Mouse (Mus musculus): ENCODE measurements around the gene Hmga2. TPM values are rescaled to one million over a fixed set of nuclear protein-coding genes. Genes with fewer than 3 reads are reported as not detected.

The Hmga2 gene
- total RNA-seq, 4 experiments from 2014 or later: not detected

GRCm38 (mm10) chr10:120473218-120473617 lies 3.1 kb downstream of the Hmga2 start:
- no peak for DNase-seq (ENCODE audit: low spot score)

GRCm38 (mm10) chr10:120472606-120473005 lies 3.7 kb downstream of the Hmga2 start:
- DNase-seq (ENCODE audit: low spot score): no peak

- DNase-seq (ENCODE audit: low spot score): no peak
Observed at GRCm38 (mm10) chr10:120465121-120465520, 11.1 kb downstream of the Hmga2 start.

GRCm38 (mm10) chr10:120461769-120462168 lies 14.5 kb downstream of the Hmga2 start:
- no peak for DNase-seq (ENCODE audit: low spot score)

GRCm38 (mm10) chr10:120461301-120461700 lies 15.0 kb downstream of the Hmga2 start:
- DNase-seq (ENCODE audit: low spot score): no peak

GRCm38 (mm10) chr10:120458866-120459265 lies 17.4 kb downstream of the Hmga2 start:
- DNase-seq (ENCODE audit: low spot score): no peak

GRCm38 (mm10) chr10:120449661-120450284 lies 26.5 kb downstream of the Hmga2 start:
- no peak for DNase-seq (ENCODE audit: low spot score)

GRCm38 (mm10) chr10:120446799-120447198 lies 29.5 kb downstream of the Hmga2 start:
- no peak for DNase-seq (ENCODE audit: low spot score)

GRCm38 (mm10) chr10:120446206-120446605 lies 30.1 kb downstream of the Hmga2 start:
- no peak for DNase-seq (ENCODE audit: low spot score)

- no peak for DNase-seq (ENCODE audit: low spot score)
Observed at GRCm38 (mm10) chr10:120444463-120445070, 31.7 kb downstream of the Hmga2 start.

GRCm38 (mm10) chr10:120443757-120444311 lies 32.4 kb downstream of the Hmga2 start:
- no peak for DNase-seq (ENCODE audit: low spot score)

- DNase-seq (ENCODE audit: low spot score): no peak
Observed at GRCm38 (mm10) chr10:120441254-120441653, 35.0 kb downstream of the Hmga2 start.

- DNase-seq (ENCODE audit: low spot score): no peak
Observed at GRCm38 (mm10) chr10:120434433-120434832, 41.8 kb downstream of the Hmga2 start.

- no peak for DNase-seq (ENCODE audit: low spot score)
Observed at GRCm38 (mm10) chr10:120433463-120433815, 42.8 kb downstream of the Hmga2 start.

- DNase-seq (ENCODE audit: low spot score): no peak
Observed at GRCm38 (mm10) chr10:120432731-120433462, 43.4 kb downstream of the Hmga2 start.

- DNase-seq (ENCODE audit: low spot score): no peak
Observed at GRCm38 (mm10) chr10:120432081-120432480, 44.2 kb downstream of the Hmga2 start.

GRCm38 (mm10) chr10:120431435-120431834 lies 44.8 kb downstream of the Hmga2 start:
- DNase-seq (ENCODE audit: low spot score): no peak

GRCm38 (mm10) chr10:120430422-120430821 lies 45.8 kb downstream of the Hmga2 start:
- DNase-seq (ENCODE audit: low spot score): no peak

GRCm38 (mm10) chr10:120429758-120430259 lies 46.5 kb downstream of the Hmga2 start:
- DNase-seq (ENCODE audit: low spot score): no peak

- no peak for DNase-seq (ENCODE audit: low spot score)
Observed at GRCm38 (mm10) chr10:120429199-120429551, 47.1 kb downstream of the Hmga2 start.

- peak; percentile 48 for DNase-seq (ENCODE audit: low spot score)
Observed at GRCm38 (mm10) chr10:120428430-120429198, 47.7 kb downstream of the Hmga2 start.
